Mouse (Mus musculus) left cerebral cortex, adult 9 months (tissue): ENCODE measurements around the gene Rbm45.

Experiments
- DNase-seq, 2 experiments: peaks; one replicate each; pipeline ENCODE4 v3.0.0; 2022; ENCODE audit warnings: low spot score in 2 of 2

The Rbm45 gene

DNA sequence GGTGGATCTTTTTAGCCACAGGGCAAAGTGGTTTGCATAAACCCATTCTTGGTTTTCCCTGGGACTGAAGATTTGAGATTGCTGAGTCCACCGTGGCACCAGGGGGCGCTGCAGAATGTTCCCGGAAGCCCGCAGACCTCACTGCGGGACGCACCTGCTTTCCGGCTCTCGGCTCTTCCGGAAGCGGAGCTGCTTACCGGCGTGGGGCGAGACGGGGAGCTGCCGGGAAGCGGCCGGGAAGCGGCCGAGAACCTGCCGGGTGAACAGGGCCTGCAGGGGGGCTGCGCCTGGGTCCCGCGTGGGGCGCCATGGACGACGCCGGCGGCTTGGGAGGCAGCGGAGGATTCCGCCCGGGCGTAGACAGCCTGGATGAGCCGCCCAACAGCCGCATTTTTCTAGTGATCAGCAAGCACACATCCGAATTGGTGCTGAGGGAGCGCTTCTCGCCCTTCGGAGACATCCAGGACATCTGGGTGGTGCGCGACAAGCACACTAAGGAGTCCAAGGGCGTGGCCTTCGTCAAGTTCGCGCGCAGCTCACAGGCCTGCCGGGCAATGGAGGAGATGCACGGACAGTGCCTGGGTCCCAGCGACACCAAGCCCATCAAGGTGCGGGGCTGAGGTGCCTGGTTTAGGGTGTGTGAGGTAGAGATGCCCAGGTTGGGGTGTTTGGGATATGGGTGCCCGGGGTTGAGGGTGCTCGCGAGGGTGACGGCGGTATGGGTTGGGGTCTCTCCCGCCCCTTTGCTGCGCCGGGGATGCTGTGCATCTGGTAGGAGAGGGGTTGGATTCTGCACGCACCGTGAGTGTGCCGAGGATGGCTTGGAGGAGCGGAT lies at the start of gene Rbm45:
TSS of gene Rbm45 (plus strand) at position 164 of the 835 bp plus-strand sequence.
- peak; percentile 45 to 88 for DNase-seq

- DNase-seq = no peak
These were observed 49.4 kb upstream of the Rbm45 start for GRCm38 (mm10) chr2:76320336-76320735.

- peak in 1 of 2 experiments; percentile 17 for DNase-seq
These were observed 46.5 kb upstream of the Rbm45 start for GRCm38 (mm10) chr2:76323185-76323875.

- DNase-seq = no peak
These were observed 45.3 kb upstream of the Rbm45 start for GRCm38 (mm10) chr2:76324463-76324862.

DNA sequence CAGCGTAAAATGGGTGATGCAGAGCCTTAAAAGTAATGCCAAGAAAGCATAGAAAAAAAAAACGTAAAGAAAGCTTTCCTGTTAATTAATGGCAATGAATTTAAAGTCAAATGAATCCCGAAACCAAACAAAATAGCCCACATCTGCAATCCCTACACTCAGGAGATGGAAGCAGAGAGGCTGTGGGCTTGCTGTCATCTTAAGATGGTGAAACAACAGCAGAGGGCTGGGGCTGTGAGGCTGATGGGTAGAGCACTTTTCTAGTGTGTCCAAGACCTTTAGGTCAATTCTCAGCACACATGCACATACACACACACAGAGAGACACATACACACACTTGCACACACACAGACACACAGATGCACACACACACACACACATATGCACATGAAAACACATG lies 43.6 kb upstream of the Rbm45 start:
- DNase-seq = no peak

DNA sequence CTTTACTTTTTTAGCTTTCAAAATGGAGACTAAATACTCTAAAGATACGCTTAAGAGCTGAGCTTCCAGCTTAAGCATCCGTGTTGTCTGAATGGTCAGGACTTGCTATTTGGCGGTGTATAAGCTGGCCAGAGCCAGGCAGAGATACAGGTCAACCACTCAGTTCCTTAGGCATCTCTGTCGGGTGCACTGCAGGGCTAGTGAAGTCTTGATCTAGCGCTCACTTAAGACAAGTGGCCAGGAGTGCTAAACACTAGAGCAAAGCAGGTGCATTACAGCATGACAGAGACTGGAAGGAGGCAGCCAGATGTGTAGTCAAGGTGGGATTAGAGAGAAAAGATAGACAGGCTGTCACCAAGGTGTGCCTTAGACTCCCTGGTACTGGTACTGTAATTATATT lies 39.7 kb upstream of the Rbm45 start:
- no peak for DNase-seq

GRCm38 (mm10) chr2:76332161-76332805 lies 37.5 kb upstream of the Rbm45 start:
- no peak for DNase-seq

DNA sequence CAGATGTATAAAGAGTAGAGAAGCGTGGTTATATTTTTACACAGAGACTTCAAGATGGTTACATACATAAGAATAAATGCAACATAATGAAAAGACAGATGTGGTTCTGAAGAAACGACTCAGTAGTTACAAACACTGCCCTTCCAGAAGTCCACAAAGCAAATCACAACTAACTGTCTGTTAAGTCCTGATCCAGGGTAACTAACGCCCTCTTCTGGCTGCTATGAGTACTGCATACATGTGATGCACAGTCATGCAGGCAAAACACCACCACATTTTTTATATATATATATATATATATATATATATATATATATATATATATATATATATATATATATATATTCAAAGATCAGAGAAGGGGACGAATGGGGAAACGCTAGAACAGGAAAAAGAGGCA lies 35.2 kb upstream of the Rbm45 start:
- no peak for DNase-seq

- DNase-seq = no peak
These were observed 31.3 kb upstream of the Rbm45 start, which contains the start of gene Pde11a for GRCm38 (mm10) chr2:76338215-76339156. Pde11a (minus strand) TSS chr2:76338774.

DNA sequence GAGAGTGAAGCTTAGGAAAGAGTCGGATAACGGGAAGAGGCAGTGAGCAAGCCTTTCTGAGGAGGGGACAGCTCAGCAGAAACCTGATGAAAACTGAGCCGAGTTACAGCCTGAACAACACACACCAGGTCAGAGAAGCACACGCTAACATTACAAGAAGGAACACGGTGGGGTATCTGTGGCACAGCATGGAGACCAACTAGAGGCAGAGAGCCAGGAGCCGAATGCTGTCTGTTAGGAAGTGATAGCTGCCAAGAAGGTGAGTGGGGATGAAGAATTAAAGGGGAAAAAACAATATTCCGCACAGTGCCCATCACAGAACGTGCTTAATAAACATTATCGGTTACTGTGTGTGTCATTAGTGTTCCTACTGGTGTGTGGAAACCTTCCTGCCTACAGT lies 27.6 kb upstream of the Rbm45 start:
- no peak for DNase-seq

DNA sequence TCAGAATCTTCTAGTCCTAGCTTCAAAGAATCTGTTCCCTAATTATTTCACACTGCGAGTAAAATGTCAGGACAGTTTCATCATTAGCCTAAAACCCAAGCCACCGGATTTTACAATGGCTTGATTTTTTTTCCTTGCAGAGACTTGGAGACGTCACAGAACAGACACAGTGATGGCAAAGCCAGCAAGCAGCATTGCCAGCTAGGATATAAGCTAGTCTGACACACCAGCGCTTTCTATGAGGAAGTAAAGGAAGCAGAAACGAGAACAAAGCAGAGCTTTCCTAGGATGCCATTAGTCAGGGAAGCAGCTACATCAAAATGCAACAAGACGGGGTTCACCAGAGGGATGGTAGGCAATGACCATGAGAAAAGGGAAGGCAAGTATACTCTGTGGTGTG lies 21.9 kb upstream of the Rbm45 start:
- no peak for DNase-seq

DNA sequence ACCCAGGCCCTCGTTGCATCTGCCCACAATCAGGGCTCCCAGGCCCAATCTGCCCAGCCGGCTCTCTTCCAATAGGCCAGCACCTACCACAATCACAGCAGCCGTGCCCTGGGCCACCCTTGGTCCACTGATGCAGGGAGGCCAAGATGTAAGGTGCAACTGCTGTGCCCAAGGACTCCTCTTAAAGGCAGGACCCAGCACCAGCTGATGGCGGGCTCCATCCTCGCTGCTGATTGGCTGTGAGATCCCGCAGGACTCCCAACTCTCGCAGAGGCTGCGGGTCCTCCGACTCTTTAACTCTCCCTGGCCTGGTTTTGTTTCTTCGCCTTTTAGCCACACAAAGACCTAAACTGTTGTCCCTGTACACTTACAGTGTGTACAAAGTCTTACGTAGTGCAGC lies 9.6 kb upstream of the Rbm45 start, which contains the start of gene Cyct:
TSS of gene Cyct (minus strand) at position 225 of the 400 bp plus-strand sequence.
- no peak for DNase-seq

GRCm38 (mm10) chr2:76362111-76362510 lies 7.7 kb upstream of the Rbm45 start:
- no peak for DNase-seq

- no peak for DNase-seq
These were observed 4.0 kb upstream of the Rbm45 start for GRCm38 (mm10) chr2:76365811-76366210.

DNA sequence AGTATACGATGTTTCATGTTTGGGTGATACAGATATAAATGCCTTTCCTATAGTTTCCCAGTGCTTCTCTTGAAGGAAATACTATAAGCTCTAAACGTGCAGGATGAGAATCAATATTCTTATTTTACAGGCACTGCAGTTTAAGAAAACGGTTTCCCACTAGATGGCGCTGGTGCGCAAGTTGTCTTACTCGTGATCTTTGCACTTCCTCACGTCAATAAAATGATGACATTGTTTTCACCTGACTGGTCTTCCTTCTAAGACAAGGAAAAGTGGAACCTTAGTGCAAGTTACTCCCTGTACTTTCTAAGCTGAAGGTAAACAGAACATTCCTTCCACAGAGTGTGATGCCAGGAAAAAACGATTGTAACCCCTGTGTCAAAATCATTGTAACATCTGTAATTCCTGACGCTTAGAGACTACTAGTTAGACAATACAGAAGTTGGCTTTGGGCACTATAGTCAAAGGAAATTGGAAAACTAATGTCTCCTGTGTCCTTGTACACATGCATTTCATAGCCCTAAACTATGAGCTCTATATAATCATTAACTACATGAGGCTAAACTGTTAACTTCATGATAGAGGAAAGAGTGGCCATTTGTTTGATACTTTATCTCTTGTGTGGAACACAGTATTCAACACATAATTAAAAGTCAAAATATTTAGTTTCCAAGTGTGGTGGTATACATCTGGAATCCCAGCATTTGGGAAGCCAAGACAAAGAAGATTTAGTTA lies 2.4 kb upstream of the Rbm45 start:
- peak in 1 of 2 experiments; percentile 82 for DNase-seq

DNA sequence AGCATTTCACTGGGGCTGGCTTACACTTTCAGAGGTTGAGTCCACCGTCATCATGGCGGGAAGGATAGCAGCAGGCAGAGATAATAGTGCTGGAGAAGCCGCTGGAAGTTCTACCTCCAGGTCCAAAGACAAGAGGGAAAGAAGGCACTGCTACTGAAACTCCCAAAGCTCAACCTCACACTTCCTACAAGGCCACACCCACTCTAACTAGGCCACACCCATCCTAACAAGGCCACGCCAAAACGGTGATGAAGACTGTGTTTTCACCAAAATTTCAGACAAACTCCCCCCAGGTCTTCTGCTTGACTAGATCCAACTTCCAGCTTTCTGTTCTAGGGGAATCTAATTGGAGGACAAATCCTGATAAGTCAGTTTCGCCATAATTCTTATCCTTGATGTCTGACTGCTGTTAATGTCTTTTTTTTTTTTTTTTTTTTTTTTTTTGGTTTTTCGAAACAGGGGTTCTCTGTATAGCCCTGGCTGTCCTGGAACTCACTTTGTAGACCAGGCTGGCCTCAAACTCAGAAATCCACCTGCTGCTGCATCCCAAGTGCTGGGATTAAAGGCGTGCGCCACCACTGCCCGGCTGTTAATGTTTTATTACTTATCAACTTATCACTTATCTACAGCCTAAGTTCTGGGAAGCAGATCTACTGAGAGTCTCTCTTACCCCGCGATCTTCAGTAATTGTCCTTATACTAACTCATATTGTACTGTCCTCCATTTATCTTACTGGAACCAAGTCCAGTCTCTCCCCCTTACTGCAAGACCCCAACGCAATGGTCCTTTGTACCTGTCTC lies 723 bp upstream of the Rbm45 start:
- no peak for DNase-seq

DNA sequence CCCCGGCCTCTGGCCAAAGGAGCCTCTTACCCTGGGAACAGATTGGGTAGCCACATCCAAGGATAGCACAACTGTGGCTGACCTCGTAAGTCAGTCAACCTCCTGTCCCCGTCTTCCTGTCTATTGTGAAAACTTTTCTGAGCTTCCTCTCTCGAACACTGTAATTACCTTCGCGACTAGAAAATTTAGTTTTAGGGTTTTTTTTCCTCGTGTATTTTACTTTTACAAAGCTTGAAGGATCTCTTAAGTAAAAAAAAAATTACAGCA lies 805 bp downstream of the Rbm45 start:
- DNase-seq = no peak

- DNase-seq = no peak
These were observed 2.5 kb downstream of the Rbm45 start for GRCm38 (mm10) chr2:76372244-76372643.

GRCm38 (mm10) chr2:76374544-76375206 lies 4.9 kb downstream of the Rbm45 start:
- DNase-seq = no peak

DNA sequence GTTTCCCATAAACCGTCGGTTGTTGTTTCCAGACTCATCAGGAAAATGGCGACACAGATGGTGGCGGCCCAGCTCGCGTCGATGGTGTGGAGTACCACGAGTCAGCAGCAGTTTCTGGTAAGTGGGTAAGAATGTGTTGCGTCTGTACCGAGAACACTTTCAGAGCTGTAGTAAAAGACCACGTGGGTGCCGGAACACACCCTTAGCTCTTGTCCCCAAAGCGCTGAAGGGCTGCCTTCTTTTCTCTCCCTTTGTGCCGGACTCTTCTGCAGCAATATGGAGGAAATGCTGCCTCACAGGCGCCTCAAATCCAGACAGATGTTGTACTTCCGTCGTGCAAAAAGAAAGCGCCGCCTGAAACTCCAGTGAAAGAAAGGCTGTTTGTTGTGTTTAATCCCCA lies 8.9 kb downstream of the Rbm45 start:
- no peak for DNase-seq
